Mouse (Mus musculus) mesoderm, embryonic 11.5 days (tissue): ENCODE results near the gene Malrd1.

Experiments used
- DNase-seq: peaks from one replicate; pipeline ENCODE4 v3.0.0-alpha.2; 2012; ENCODE audit warnings: low read depth, low spot score

The Malrd1 gene

DNA sequence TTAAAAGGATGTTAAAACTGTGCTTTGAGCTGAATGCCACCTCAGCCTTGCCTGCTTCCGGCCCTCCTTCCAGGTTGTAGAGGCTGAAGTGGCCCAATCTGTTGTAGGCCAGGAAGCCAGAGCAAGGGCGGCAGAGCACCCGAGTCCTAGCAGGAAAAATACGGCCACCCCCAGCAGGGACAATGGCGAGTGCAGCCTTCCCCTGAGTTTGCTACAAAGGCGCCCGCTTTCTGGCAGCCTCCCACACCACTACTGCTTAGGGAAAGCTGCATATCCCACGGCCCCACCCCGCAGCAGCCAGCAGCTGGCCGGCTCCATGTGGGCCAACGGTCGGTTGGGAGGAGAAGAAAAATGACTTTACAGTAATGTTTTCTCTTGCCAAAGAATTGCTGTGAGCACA is 503.5 kb downstream of the Malrd1 start:
- DNase-seq: no peak

GRCm38 (mm10) chr2:16031559-16031958 is 505.3 kb downstream of the Malrd1 start:
- DNase-seq: no peak

GRCm38 (mm10) chr2:16032804-16033203 is 506.5 kb downstream of the Malrd1 start:
- no peak for DNase-seq

DNA sequence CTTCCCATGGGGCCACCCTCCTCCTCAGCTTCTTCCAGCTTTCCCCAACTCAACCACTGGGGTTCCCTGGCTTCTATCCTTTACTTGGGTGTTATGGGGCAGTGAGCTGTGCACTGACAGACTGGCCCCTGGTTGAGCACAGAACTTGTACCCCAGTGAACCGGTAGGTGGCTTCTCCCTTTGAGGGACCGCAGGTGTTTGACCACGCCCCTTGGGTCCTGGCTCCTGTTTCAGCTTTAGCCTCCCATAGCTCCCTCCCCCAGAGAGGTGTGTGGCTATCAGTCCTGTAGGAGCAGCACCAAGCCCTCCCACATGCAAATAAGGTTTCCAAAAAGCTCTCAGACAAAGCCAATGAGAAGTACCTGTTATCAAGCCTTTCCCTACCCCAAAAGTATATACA is 584.4 kb downstream of the Malrd1 start:
- DNase-seq: no peak

- DNase-seq: no peak
Measured at GRCm38 (mm10) chr2:16113333-16113732, 587.1 kb downstream of the Malrd1 start.

DNA sequence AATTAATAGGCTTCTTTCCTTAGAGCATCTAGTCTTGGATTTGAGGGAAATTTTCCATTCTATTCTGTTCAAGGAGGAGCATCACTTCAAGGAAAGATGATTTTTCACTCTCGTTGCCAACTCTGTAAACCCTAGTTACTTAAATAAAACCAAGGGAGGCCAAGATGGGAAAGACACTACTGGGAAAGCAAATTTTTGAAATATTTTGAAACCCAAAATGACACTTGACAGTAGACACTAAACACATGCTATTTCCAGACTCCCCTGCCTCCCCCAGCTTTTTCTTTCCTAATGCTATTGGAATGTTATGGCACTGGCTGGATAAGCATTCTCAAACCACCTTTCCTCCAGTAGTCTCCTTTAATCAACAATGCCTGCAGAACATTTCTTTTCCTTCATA is 621.7 kb downstream of the Malrd1 start:
- DNase-seq: no peak

- no peak for DNase-seq
Measured at GRCm38 (mm10) chr2:16152623-16153022, 626.3 kb downstream of the Malrd1 start.

DNA sequence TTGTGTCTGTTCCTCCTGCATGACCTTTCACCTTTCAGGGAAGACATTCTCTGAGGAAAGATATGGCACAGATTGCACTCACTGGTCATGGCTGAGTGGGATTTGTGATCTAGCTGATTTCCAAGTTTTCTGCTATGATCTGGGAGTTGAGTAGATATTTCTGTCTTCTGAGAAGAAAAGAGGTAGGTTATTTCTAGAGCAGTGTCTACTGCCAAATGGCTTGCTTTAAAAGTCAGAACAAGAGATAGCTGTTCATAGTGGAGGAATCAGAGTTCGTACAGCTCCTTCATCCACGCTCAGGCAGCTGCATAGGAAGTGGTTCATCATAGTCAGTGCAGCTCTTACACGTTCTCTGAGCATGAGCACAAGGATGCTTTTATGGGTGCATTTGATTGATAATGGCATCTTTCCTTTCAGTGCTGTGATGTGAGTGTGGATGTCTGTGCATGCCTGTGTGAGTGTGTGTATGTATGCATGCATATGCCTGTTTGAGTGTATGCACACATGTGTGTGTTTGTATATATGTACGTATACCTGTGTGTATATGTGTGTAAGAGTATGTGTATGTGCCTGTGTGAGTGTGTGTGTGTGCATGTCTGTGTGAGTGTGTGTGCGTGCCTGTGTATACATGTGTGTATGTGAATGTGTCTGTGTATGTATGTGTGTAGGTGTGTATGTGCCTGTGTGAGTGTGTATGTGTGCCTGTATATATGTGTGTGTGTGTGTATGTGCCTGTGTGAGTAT is 637.1 kb downstream of the Malrd1 start:
- no peak for DNase-seq

GRCm38 (mm10) chr2:16168611-16169010 is 642.3 kb downstream of the Malrd1 start:
- DNase-seq: no peak

GRCm38 (mm10) chr2:16172086-16172485 is 645.8 kb downstream of the Malrd1 start:
- no peak for DNase-seq

DNA sequence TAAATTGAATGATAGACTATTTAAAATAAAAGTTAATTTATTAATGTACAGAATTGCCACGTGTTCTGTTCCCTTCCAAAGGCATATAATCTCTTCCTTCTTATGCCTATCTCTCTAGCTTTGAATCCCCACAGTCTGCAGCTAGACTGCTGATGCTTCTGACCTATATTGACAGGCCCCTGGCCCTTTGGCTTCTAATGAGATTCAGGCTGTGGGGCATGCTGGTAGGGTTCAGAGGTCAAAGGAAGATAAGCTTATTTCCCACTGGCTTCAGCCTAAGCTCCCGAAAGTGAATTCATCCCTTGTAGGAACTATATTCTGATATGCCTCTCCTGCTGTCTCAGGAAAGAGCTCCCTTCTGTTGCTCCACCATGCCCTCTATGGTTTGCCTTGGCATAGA is 647.1 kb downstream of the Malrd1 start:
- no peak for DNase-seq

DNA sequence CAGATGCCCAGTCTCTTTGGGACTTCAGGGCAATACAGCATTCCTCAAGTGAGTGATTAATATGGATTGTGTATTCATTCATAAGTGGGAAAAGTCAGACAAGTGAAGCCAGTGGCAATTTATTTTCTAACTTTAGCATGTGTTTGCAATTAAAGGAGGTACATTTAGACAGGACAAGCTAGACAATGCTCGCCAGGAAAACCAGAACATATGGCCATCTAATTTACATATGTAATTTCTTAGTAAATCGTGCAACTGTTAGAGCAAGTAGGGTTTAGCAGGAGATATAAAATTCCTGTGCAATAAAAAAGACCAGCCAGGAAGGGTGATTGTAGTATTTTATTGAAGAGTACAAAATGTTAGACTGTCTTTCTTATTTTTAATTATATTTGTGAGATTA is 655.9 kb downstream of the Malrd1 start:
- no peak for DNase-seq

DNA sequence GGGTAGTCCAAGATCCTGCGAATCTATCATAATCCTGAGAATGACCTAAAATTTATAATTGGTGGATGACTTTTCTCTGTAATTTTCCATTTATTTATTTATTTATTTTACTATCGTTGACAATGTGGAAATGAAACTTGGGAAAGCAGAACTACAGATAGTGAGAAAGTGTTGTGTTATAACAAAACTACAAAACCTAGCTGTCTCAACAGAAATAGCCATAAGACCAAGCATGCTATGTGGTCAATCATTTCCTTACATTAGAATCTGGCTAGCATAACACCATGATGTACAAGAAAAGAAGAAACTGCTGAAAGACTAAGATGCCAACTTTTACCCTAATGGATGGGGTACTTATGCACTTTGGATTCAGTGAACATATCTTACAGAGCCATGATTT is 656.9 kb downstream of the Malrd1 start:
- no peak for DNase-seq

GRCm38 (mm10) chr2:16210016-16210415 is 683.7 kb downstream of the Malrd1 start:
- DNase-seq: no peak

DNA sequence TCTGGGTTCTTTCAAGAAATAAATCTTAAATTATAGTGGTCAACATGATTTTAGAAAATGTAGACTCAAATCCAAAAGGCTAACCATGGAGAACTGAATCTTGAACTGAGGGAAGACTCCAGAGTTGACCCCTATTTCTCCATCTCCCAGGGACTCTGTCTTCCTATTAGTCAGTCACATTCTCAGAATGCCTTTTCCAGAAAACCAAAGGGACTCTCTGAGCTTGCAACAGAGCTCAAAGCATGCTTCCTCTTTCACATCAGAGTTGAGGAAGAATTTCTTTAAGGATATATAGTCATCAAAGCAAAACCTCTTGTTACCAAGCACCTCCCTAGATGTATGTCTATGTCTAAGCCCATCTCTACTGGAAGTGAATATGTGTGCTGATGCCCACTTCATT is 686.5 kb downstream of the Malrd1 start:
- no peak for DNase-seq

GRCm38 (mm10) chr2:16214111-16214510 is 687.8 kb downstream of the Malrd1 start:
- DNase-seq: no peak

- no peak for DNase-seq
Measured at GRCm38 (mm10) chr2:16228187-16228832, 702.0 kb downstream of the Malrd1 start.

- DNase-seq: no peak
Measured at GRCm38 (mm10) chr2:16240861-16241260, 714.6 kb downstream of the Malrd1 start.

DNA sequence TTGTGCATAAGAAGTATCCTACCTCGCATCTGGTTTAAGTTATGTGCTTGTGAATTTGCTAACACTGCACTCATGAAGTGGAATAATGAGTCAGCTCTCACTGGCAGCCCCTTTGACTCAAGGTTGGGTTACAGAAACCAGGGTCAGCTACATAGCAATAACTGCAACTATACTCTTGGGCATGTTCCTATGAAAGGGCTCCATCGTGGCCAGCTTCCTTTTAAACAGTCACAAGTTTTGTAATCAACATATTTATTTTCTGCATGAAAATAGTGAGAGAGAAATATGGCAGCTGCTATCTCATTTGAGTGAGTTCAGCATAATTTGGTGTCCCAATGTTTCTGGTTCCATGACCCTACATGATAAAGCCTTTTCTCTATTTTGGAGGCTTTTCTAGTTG is 716.8 kb downstream of the Malrd1 start:
- no peak for DNase-seq

DNA sequence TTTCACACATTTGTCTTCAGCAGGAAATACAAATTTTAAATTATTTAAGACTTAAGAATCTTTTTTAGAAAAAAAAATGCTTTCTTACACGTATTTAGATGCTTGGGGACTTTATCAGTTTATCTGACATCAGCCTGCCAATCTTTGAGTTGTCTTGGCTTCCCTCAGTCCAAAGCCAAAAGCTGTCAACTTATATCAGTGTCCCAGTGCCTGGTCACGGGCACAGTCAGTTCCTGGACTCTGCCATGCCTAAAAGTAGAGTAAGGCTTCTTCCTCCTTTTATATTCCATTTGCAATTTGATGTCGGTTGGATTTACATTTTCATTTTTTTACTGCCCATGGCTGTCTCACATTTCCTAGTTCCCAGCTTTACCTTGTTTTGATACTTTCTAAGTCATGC is 722.6 kb downstream of the Malrd1 start:
- no peak for DNase-seq

GRCm38 (mm10) chr2:16252274-16252673 is 726.0 kb downstream of the Malrd1 start:
- DNase-seq: no peak
